Mouse (Mus musculus) thymus, postnatal 0 days (tissue): ENCODE results near the gene Gm44805. TPM values are rescaled to one million over a fixed set of nuclear protein-coding genes. Genes with fewer than 3 reads are reported as not detected.

ENCODE experiments used
- DNase-seq: peaks from one replicate; pipeline ENCODE4 v3.0.0-alpha.2; 2015; ENCODE audit warnings: low spot score
- polyA plus RNA-seq: library from polyadenylated mRNA; unstranded; fragments of >200 nt; fragmentation: Nextera tagmentation; extraction: Ambion mirVana; gene quantifications from 2 replicates; pipeline ENCODE4 v1.2.1, GENCODE M21; 2015

Gm44805 gene
- polyA plus RNA-seq, 1 experiment from 2014 or later = not detected

GRCm38 (mm10) chr7:19678901-19679300, 2.3 kb downstream of the Gm44805 start:
- no peak for DNase-seq

DNA sequence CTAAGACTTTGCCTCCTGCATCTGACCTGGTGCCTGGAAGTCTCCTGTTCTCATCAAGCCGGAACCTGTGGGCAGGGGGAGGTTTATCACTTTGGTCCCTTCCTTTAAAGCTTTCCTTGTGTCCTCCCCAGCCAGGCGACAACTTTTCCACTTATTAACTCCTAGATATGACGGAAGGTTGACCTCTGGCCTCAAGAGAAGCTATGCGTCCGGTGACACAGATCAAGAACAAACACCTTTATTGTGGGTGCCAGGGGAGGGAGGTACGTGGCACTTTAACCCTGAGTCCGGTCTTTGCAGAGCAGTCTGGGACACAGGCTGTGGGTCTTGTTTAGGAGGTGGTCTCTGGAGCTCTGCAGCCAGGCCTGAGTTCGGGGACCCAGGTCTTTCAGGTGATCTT, 3.4 kb downstream of the Gm44805 start, which contains the start of gene Apoc2:
TSS of gene Apoc2 (minus strand) at position 70 of the 400 bp plus-strand sequence.
- DNase-seq = no peak

DNA sequence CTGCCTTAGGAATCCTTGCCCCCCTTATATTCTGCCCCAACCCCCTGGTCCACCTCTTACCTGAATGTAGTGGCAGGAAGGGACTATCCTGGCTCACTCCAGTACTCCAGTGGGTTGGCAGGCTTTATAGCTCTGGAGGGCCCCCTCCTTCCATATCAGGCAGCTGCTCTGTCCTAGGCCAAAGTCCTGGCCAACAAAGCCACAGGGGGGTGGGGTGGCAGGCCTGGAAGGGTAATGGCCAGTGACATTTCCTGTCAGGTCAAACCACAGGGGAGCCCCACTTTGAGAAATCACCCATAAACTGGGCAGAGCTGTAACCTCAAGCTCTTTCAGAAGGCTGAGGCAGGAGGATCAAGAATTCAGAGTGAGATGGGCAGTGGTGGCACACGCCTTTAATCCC, 4.6 kb downstream of the Gm44805 start:
- no peak for DNase-seq

GRCm38 (mm10) chr7:19675824-19676223, 5.4 kb downstream of the Gm44805 start:
- DNase-seq = no peak

DNA sequence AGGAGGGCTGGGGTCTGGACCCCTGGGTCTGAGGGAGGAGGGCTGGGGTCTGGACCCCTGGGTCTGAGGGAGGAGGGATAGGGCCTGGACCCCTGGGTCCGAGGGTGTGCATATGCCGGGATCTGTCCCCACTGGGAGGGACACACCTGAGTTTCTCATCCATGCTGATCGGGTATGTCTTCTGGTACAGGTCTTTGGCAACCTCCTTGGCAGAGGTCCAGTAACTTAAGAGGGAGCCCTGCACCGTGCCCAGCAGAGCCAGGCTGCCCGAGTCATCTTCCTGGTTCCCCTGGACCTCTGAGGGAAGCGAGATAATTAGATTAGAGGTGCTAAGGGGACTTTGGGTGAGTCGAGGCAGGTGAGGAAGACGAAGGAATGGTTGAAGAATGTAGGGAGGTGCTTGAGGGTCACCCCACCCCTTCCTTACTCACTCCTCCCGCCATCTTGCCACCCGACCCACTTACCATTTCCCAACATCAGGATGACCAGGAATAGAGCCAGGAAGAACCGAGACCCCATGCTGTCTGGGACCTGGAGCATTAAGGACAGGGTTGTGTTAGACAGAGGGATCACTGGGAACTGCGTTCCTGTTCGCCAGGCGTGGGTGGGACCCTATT, 8.0 kb downstream of the Gm44805 start:
- DNase-seq = no peak

DNA sequence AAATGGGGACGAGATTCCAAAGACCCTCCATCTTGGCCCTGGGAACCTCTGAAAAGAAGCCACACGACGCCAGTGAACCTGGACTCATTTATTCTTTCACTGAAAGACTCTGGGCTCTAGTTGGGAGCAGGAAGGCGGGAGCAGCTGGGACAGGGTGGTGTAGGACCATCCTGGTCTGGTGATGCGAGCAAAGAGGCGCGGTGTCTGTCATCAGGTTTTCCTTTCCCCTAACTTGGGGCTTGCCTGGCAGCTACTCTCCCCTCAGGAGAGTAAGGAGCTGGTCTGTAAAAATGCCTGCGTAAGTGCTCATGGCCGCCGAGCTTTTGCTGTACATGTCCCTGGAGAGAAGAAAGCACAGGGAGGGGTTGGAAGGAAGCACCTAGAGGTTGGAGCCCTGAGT, 9.7 kb downstream of the Gm44805 start:
- DNase-seq = no peak

GRCm38 (mm10) chr7:19668947-19669721, 12.1 kb downstream of the Gm44805 start:
- peak; percentile 93 for DNase-seq

- DNase-seq = no peak
Observed at GRCm38 (mm10) chr7:19667434-19667833, 13.8 kb downstream of the Gm44805 start.

- DNase-seq = peak; percentile 23
Observed at GRCm38 (mm10) chr7:19666750-19667149, 14.5 kb downstream of the Gm44805 start.

- DNase-seq = peak; percentile 99
Observed at GRCm38 (mm10) chr7:19664955-19665841, 16.0 kb downstream of the Gm44805 start, which contains the start of gene Clptm1. Gene Clptm1 (minus strand): TSS chr7:19665033.

GRCm38 (mm10) chr7:19664455-19664954, 16.7 kb downstream of the Gm44805 start:
- no peak for DNase-seq

- DNase-seq = no peak
Observed at GRCm38 (mm10) chr7:19663940-19664339, 17.3 kb downstream of the Gm44805 start.

DNA sequence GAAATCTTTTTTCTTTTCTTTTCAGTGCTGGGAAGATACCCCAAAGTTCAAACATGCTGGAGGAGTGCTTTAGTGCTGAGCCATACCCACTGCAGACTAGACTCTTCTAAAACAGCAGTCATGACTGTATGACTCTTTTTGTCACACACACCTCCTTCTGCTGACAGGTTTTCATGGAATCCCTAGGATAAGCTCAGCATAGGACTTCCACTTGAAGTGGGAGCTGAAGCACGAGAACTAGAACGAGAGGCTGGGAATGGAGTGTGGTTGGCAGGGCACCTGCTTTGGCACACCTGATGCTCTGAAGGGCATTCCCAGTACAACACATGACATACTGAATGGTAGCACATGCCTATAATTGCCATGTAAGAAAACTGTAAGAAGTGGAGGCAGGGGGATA, 28.6 kb downstream of the Gm44805 start:
- DNase-seq = no peak

DNA sequence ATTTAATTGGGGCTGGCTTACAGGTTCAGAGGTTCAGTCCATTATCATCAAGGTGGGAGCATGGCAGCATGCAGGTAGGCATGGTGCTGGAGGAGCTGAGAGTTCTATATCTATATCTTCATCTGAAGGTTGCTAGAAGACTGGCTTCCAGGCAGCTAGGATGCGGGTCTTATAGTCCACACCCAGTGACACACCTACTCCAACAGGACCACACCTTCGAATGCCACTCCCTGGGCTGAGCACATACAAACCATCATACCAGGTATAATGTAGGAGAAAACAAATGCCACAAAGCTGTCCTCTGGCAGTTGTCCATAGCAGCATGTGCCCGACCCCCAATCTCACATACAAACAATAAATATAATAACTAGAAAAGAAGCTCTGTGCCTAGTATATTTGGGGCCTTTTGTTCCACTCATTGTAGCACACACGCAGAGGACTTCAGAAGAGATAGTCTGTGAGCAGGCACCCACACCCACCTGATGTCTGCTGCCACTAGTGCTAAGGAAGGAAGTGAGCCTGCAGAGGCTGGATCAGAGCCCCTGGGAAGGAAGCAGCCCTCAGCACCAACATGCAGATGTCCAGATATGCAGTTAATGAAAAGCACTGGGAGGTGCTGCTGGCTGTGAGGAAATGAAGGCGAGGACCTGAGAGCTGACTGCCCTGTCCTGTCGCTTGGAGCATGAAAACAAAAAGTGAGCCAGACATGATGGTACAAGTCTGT, 30.0 kb downstream of the Gm44805 start:
- no peak for DNase-seq

- DNase-seq = no peak
Observed at GRCm38 (mm10) chr7:19641223-19641622, 40.0 kb downstream of the Gm44805 start.

DNA sequence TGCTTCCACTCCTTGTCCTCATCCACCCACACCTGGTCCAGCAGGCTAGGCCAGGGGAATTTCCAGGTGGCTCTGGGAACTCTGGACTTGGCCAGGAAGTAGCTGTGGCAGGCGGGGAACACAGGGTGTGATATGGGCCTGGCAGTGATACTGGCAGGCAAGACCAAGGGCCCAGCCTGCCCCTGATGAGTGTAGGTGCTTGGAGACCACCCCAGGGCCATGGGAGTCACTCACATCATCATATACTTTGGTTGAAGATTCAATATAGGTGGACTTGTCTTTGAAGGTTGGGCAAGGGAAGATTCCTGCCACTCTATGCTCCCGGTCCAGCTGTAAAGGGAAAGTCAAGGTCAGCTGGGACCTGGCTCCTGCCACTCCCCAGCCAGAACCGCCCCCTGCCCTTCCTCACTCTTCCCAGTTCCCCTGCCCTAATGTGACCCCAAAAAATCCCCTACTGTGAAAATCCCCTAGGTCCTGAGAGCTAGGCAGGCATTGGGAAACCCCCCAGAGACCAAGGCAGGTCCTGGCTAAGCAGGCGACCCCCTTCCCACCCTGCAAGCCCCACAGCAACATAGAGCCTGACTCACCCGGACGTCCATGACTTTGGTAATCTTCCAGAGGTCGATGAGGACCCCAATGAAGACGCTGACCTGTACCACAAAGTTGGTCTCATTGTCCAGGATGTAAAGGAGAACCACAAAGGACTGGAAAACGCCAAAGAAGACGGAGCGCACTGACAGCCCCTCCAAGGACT, 46.0 kb downstream of the Gm44805 start:
- DNase-seq = no peak

DNA sequence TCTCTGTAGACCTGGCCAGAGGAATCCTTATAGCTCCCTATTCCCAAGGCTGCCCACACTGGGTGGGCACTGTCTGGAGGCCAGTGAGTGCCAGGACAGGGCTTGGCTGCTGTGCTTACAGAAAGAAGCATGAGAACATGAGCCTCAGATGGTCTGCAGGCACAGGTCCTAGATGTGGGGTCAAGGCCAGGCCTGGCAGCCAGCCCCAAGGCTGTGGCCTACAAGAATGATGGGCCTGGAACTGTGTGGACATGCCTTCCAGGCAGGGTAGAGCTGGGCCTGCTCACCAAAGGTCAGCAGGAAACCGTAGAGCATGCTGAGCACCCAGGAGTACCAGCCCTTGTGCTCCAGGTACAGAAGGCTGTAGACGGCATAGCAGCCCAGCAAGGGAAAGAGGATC, 46.6 kb downstream of the Gm44805 start:
- no peak for DNase-seq

DNA sequence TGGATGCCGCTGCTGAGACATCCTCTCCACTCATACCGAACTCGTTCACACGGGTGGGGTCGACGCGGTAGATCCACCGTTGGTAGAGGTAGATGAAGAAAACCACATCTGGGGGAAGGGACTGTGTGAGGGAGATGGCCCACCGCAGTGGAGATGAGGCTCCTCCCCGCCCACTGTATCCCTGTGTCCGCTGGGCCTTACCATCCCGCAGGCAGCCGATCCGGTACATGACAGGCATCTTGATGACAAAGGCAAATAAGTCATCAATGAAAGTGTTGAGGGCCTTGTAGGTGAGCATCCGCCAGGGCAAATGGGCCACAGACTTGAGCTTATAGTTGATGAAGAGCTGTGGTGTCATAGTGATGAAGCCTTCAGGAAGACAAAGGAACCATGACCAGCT, 47.4 kb downstream of the Gm44805 start:
- no peak for DNase-seq

- no peak for DNase-seq
Observed at GRCm38 (mm10) chr7:19633197-19633596, 48.0 kb downstream of the Gm44805 start.

- no peak for DNase-seq
Observed at GRCm38 (mm10) chr7:19632720-19633119, 48.5 kb downstream of the Gm44805 start.
